Mouse (Mus musculus): ENCODE measurements around the gene Fam189a1.

Gene Fam189a1

DNA sequence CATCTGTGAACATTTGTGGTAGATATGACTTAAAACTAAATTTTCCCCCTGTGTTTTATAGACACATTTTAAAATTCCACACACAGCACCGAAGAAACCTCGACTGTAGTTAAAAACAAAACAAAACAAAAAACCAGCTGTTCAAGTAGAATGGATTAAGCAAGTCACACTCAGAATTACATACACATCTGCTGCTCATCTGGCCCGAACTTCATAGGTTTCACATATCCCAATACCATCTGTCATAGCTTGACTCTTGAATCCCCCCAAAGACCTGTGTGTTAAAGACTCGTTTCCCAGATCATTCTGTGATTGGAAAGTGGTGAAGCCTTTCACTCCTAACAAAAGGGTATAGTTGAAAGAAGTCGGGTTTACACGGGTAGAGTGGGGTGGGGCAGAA is 274.1 kb downstream of the Fam189a1 start:
- DNase-seq (ENCODE audit: low spot score in 2 of 2) = no peak

DNA sequence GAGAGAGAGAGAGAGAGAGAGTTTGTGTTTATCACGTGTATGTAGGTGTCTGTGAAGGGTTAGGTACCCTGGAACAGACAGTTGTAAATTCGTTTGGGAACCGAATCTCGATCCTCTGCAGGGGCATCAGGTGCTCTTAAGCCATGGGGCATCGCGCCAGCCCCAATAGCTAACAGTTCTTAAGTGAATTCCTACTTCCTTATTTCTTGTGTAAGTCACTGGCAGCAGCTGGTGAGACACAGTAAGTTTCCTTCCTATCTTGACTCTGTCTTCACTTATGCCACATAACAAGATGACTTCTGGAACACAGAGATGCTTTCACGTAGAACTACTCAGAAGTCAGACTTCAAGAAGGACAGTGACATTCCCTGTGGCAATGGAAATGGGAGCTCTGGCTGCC is 275.0 kb downstream of the Fam189a1 start:
- no peak for DNase-seq (ENCODE audit: low spot score in 2 of 2)

DNA sequence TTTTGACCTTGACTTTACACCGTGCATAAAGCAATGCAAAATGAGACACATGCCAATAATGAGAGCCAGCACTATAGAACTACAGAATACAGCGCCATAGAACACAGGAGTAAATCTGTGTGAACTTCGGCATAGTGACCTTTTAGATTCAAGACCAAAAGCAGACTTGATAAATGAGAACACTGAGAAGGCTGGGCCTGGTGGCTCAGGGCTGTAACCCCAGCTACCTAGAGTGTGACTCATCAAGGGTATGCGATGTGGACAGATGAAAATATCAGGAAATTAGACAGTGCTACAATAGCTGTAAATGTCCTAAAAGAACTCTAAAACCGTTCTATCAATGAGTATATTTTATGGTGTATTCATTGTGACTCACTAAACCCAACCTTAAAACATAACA is 276.0 kb downstream of the Fam189a1 start:
- no peak for DNase-seq (ENCODE audit: low spot score in 2 of 2)

DNA sequence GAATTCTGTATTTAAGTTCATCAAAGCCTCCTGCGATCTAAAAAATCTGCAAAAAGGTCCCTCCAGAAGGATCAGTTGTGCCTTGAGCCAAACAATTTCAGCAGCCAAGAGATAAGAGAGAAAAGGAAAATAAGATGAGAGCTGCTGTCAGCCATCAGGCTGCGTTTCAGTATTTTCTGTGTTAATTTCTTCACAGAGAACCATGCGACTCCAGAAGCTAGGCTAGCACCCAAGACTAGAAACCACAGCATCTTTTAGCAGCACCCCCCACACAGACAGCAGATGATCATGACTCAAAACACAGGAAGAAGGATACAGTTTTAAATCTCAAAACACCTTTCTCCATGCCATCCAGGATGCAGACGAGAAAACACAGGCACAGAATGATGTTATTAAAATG is 281.4 kb downstream of the Fam189a1 start:
- no peak for DNase-seq (ENCODE audit: low spot score in 2 of 2)

DNA sequence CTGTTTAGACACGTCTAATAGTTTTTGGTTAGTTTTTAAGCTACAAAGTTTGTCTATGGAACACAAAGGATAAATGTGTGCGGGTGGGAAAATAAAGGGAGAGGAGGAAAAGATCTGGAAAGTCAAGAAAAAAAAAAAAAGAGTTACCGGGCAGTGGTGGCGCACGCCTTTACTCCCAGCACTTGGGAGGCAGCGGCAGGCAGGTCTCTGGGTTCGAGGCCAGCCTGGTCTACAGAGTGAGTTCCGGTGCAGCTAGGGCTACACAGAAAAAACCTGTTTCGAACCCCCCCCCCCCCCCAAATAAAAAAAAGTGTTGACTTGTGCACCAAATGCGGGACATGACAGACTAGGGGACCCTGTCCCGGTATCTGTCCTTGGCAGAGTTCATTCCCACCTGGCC is 283.1 kb downstream of the Fam189a1 start:
- DNase-seq (ENCODE audit: low spot score in 2 of 2) = no peak

DNA sequence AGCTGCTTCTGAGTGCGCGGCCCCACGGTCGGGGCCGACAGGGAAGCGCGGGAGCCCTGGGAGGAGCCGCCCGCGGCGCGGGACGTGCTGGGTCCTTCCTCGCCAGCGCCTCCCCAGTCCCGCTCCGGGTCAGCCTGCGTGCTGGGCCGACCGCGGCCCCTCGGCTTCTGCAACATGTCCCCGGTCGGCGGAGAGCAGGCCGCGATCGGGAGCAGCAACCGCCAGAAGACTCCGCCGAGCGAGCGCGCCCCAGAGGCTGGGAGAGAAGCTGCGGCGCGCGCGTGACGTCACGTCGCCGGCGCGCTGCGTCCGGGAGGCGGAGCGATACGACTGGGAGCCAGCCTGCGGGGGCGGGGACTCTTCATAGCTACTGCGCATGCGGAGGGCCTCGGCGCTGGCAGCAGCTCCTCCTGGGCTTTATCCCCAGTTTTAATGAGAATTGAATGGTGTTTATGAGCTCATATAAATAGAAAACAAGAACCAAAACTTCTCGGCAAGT is 283.6 kb downstream of the Fam189a1 start, which contains the start of gene Nsmce3:
Gene Nsmce3 (minus strand): TSS at position 255 of the 499 bp plus-strand sequence.
- peak; percentile 93 to 98 for DNase-seq (ENCODE audit: low spot score in 2 of 2)

DNA sequence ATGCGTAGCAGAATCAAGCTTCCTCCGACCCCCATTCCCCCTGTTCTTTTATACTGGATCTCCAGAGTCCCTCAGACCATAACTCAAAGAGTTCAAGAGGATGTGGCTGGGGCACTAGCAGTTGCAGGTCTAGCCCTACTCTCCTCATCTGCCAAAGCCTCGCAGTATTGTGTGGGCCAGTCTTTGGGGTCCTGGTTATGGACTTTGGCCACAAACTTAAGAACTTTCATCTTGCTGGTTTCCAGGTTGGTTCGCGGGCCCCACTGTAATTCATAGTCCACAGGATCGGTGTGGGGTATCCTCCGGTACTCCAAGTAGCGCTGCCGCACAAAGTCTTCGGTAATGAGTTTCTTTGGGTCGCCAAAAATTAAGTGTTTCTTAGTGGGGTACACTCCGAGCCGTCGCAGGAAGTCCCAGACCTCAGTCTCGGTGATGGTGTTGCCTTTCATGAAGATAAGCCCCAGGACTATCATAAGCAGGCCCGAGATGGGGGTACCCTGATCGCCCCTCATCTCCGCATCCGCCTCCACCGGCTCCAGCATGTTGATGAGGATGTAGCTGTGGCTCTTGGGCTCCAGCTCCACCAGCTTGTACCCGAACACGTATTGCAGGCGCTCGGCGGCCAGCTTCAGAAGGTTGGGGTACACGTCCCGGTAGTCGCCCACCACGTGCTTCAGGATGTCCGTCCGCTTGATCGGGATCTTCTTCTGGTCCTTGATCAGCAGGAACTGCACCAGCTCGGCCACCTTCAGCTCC is 284.2 kb downstream of the Fam189a1 start:
- DNase-seq (ENCODE audit: low spot score in 2 of 2) = peak in 1 of 2 experiments; percentile 26

DNA sequence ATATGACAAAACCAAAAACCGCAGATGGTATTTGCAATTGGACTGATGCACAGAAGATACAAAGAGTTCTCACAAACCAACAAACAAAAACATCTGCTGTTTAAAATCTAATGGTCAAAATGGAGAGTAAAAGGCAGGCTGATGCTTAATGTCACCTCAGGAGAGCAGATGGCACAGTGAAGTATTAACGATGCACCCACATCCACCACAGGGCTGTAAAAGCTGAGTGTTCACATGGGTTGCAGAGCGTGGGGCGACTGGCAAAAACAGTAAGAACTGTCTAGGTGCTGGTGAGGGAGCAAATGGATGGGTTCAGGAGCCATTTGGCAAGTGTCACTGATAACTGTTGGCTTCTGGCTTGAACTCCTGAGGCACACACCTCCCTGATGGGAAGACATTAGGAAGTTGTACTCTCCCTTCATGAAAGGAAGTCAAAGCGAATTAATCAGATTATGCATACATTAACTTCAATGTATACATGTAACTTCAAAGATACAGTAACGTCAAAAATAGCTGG is 286.8 kb downstream of the Fam189a1 start:
- no peak for DNase-seq (ENCODE audit: low spot score in 2 of 2)

DNA sequence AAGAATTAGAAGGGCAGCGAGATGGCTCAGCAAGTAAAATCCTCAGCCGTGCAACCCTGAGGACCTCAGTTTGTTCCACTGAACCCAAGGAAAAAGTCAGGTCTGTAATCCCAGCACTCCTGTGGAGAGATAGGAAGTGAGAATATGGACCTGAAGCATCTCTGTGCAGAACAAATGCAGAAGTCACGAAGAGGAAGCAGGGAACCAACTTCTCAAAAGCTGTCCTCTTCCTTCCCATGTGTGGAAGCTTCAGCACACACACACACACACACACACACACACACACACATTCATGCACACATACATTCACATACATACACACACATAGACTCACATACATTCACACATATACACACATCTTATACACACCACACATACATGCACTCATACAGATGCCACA is 292.8 kb downstream of the Fam189a1 start:
- no peak for DNase-seq (ENCODE audit: low spot score in 2 of 2)

DNA sequence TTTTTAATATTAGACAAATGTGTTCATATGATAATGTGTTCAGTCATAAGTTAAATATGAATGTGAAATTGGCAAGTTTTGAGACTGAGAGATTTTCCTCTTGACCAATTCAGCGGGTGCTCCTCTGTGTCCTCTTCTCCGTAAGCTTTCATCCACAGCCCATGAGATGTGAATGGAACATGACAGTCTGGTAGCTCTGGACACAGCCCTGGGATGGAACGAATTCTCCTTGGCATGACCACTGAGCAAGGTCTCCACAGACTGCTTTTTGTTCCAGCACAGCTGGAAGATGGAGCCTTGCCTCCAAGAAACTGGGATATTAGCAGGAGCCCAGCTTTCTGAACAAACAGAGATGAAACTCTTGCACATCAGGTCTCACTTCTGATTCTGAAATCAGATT is 293.4 kb downstream of the Fam189a1 start:
- DNase-seq (ENCODE audit: low spot score in 2 of 2) = no peak

DNA sequence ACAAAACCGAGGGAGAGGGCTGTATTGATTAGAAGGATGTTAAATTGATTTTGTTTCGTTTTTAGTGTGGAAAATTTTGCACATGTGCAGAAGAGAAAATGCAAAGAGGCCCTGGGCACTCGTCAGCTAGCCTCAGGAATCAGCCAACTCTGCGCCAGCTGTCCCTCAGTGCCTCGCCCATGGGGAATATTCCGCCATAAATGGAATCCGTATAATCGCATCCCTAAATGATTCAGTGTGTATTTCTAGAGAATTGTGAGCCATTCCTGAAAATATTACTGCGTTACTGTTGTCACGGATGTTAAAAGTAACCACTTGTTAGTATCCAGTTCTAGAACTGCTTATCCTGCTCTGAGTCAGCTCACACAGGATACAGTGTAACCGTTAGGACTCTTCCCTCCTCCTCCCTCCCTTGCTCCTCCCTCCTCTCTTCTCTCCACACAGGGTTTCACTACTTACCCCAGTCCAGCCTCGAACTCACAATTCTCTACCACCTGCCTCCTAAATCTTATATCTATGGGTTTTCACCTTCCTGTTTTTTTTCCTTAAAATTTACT is 299.8 kb downstream of the Fam189a1 start:
- no peak for DNase-seq (ENCODE audit: low spot score in 2 of 2)

DNA sequence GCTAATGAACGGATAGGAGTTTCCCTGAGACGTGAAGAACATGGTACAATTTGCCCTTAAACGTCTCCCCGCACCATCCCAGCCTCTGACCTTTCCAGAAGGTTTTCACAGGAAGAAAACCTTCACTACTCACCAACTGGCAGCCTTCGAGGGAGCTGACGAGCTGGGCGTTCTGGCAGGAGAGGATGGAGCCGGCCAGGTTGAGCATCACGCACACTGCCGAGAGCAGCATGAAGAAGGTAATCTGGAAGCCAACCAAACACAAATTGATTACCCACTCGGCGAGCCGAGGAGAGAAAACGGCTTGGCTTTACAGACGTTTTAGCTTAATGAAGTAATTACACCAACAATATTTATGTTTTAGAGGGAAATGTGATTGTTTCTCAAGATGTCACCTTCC is 300.4 kb downstream of the Fam189a1 start:
- DNase-seq (ENCODE audit: low spot score in 2 of 2) = peak in 1 of 2 experiments; percentile 24

DNA sequence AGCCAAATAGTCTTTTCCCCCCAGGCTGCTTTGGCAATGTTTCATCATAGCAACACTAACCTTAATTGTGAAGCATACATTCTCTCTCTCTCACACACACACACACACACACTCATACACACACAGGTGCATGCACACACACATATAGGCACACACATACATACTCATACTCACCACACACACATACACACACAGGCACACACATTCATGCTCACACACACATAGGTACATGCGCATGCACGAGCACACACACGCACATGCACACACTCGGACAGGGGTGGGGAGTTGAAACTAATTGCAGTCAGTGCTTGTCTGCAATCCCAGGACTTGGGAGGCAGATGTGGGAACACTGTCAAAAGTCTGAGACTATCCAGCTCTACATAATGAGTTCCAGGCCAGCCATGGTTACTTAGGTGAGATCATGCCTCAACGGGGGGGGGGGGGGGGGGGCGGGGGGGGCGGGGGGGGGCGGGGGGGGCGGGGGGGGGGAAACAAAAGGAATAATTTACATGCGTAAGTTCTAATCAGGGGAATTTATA is 300.9 kb downstream of the Fam189a1 start:
- no peak for DNase-seq (ENCODE audit: low spot score in 2 of 2)

DNA sequence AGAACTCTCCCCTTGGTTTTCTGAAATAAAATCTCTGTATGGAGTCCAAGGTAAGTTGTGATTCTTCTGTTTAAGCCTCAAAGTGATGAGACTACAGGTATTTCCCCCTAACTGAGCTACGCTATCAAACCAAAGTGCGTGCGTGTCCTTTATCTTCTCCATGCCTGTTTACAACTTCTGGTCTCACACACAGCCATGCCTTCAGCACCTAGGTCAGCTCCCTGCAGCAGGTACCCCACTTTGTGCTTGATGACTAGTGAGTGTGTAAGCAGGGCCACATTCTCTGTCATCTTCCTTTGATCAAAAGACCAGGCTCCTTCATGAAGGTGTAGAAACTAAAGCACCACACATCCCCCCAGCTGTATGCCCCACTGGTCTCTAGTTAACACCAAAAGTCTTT is 305.6 kb downstream of the Fam189a1 start:
- DNase-seq (ENCODE audit: low spot score in 2 of 2) = no peak

DNA sequence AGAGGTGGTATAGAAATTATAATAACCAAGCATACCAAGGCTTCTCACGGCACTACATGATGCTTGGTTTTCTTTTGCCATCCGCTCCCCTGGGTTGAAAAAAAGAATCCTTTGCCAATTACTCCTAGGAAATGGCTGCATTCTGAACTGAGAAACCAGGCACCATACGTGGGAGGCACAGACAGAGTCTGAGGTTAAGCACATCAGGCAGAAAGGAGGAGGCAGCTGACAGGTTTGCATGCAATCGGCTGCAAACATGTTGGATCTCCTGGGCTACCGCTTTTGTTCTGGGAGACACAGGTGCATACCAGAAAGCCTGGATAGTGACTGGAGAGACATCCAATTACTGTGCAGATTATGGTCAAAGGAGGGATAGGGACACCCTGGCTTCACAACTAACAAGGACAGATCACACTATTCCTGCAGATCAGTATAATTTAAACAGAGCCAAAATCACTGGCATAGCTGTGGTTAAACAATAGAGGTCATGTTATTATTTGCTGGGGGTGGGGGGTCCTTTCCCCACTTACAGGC is 308.9 kb downstream of the Fam189a1 start:
- no peak for DNase-seq (ENCODE audit: low spot score in 2 of 2)

DNA sequence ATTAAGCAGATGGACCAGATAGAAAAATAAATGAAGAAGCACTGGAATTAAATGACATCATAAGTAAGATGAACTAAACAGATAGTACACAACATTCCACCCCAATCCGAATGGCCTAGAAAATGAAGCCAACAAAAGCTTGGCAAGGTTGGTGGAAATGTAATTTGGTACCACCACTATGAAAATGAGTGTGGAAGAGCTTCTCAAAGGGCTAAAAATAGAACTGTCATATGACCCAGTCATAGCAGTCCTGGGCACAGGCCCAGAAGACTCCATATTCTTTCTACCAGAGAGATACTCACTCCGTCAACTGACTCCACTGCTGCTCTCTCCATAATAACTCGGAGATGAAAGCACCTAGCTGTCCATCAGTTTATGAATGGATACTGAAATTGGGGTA is 310.3 kb downstream of the Fam189a1 start:
- no peak for DNase-seq (ENCODE audit: low spot score in 2 of 2)

DNA sequence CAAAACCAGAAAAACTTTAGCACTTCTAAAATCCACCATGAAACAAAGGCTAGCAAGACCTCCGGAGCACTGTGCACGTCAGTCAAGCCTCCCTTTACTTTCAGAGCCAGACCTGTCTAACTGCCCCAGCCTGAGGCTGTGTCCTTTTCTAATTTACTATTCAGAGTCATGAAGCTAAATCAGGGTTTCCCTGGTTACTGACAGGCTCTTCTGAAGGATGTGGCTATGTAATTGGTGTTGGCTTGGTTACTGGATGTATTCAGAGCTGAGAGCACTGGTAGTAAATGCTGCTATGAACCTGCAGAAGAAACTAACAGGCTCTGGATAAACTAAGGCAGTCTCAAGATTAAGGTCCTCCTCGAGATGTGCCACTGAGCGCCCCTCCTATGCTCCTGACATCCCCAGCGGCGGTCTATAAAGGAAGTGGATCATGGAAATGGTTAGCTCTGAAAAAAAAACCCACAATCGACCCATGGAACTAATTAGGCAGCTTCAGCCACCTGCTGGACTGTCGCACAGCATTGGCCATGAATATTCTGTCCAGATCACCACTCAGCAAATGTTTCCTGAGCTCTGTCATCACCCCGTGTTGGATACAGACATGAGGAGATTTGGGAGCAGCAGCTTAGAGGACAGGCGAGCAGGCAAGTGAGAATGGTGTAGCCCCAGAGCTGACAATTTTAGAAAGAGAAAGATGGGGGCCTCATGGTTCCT is 315.3 kb downstream of the Fam189a1 start:
- DNase-seq (ENCODE audit: low spot score in 2 of 2) = no peak

DNA sequence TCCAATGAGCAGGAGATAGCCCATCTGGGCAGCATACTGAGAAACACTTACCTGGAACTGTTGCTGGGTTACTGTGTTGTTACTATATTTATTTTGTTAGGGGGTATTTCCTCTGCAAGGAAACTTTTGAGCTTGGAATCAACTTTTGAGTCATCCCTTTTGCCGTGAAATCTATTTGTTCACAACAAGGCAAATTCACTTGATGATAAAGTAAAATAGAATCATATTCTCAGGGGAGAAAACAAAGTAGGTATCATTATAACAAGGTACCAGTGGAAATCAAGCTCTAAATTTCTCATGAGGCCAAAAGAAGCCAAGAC is 315.8 kb downstream of the Fam189a1 start:
- no peak for DNase-seq (ENCODE audit: low spot score in 2 of 2)

DNA sequence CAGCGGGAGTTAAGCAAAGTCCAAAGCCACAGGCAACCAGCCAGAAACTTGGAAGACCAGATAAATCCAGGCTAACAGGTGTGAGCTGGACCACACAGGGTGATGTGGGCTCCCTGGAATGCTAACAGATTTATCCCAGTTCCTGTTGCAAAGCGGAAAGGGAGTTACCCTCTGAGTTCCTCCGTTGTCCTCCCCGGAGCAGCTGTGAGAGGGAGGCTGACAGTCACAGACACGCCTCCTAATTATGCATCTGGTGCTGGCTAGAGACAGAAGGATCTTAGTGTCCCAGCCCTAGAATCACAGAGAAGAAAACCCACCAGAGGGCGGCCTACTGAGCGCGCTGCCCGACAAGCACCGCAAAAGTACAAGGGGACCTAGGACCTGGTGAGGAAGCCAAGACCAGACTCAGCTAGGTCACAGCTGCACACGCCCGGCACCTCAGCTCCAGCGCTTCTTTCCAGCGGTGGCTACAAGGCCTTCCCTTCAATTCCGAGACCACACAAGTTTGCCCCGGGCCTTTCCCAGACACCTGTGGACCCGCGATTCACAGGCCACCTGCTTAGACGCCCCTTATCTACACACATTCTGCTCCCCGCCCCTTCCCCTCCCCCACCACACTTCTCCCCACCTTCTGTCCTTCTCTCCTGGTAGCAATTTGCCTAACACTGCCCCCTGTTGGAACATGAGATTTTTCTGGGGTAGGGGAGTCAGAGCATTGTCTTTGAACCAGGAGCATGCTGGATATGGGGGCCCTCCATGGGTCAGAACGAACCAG is 316.4 kb downstream of the Fam189a1 start:
- DNase-seq (ENCODE audit: low spot score in 2 of 2) = peak in 1 of 2 experiments; percentile 64

DNA sequence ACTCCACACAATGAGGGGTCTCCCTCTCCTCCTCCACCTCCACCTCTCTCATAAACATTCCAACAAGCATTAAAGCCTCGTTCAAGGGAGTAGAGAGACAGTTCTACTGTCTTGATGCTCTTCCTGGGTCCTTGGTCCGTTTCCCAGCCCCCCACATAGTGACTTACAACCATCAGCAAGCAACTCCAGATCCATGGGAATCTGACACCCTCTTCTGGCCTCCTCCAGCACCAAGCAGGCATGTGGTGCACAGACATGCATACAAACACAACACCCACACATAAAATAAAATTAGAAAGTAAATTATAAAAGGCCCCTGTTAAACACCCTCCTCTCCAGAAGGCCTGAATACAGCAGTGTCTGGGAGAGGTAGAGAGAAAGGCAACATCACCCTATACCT is 317.1 kb downstream of the Fam189a1 start:
- DNase-seq (ENCODE audit: low spot score in 2 of 2) = no peak

DNA sequence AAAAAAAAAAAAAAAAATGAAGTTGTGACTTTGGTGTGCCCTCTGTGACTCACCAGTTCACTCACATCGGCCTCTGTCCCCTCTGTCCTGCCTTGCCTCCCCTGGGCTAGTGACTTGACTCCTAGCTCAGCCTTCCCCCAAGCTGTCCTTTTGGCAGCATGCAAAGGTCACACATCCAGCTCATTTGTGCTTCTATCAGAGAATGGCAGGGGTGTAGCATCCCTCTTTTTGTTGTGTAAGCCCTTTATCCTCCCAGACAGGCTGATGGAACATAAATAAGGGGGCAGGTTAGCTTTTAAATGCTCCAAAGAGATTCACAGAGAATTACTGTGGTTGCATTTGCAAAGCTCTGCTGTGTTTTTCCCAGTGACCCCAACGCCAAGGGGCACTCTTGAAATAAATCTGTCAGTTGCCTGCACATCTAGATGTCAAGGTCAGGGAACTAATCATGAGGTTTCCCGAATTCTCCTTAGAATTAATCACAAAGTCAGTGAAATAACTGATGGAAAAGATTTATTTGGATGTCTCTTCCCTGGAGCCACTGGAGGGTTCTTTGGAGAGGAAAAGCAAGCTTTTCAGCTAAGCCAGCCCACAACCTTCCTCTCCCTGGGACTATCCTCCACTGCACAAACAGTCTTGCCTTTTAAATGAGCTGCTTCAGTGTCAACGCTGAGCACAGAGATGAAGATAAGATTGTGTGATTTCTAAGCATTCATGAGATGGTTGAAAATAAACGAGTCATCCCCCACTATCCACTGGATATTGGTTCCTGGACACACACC is 326.0 kb downstream of the Fam189a1 start:
- no peak for DNase-seq (ENCODE audit: low spot score in 2 of 2)
